Mouse (Mus musculus): ENCODE data around the gene Cox6b1. TPM values are rescaled to one million over a fixed set of nuclear protein-coding genes. Genes with fewer than 3 reads are reported as not detected.

Gene Cox6b1
- total RNA-seq (2014; rRNA removed; ENCODE audit: low replicate concordance): 1,408 and 1,527 TPM in 2 replicates
- 4,395 and 4,405 TPM in 2 replicates for polyA plus RNA-seq (2015; fragmentation: Nextera tagmentation; extraction: Ambion mirVana)

GRCm38 (mm10) chr7:30625530-30626384, at the start of gene Cox6b1:
Cox6b1 (minus strand) TSS chr7:30626151.
- H3K9me3 ChIP-seq (replicated peaks; ENCODE audit: control insufficient read depth, low read length): no peaks in the 10 kb centered on the region
- 1% methylated on average over 44 of the region's 44 CpGs for WGBS
- peak within 1 kb of the TSS; percentile 92 for H3K9ac ChIP-seq (replicated peaks; ENCODE audit: low read depth, low read length)
- H3K4me1 ChIP-seq (ENCODE audit: control insufficient read depth, insufficient read depth): peaks cover 10% of the 10 kb centered on the region; the same call in 1 of the 2 replicates
- no peaks in the 10 kb centered on the region for H3K27me3 ChIP-seq (ENCODE audit: control insufficient read depth, insufficient read depth, low read length)
- ATAC-seq (ENCODE audit: insufficient read depth, low read depth) (peak; percentile 94), DNase-seq (ENCODE audit: low spot score) (peak; percentile 94)
- peaks cover 35% of the 10 kb centered on the region for H3K36me3 ChIP-seq (replicated peaks; ENCODE audit: control insufficient read depth, insufficient read depth, low read length)
- H3K27ac ChIP-seq (ENCODE audit: low read depth): peak within 1 kb of the TSS; percentile 87
- peak within 1 kb of the TSS; percentile 90 for H3K4me2 ChIP-seq (ENCODE audit: low read depth, low read length)
- H3K4me3 ChIP-seq (ENCODE audit: low read depth, low read length): peak within 1 kb of the TSS; percentile 83
- TF ChIP-seq EP300 (IDR thresholded peaks at IDR 0.05; ENCODE audit: low read depth) (no peak), CTCF (IDR thresholded peaks at IDR 0.05; ENCODE audit: low read depth) (no peak)

- H3K9me3 ChIP-seq (replicated peaks; ENCODE audit: control insufficient read depth, low read length): no peaks in the 10 kb centered on the region
- no peak within 1 kb of the TSS for H3K4me2 ChIP-seq (ENCODE audit: low read depth, low read length)
- no peak for DNase-seq (ENCODE audit: low spot score)
- H3K9ac ChIP-seq (replicated peaks; ENCODE audit: low read depth, low read length): no peak within 1 kb of the TSS
- H3K36me3 ChIP-seq (replicated peaks; ENCODE audit: control insufficient read depth, insufficient read depth, low read length): no peaks in the 10 kb centered on the region
- WGBS: 64% methylated on average over 9 of the region's 9 CpGs
- no peak for TF ChIP-seq EP300 (IDR thresholded peaks at IDR 0.05; ENCODE audit: low read depth)
- TF ChIP-seq CTCF (IDR thresholded peaks at IDR 0.05; ENCODE audit: low read depth): no peak
- no peak within 1 kb of the TSS for H3K27ac ChIP-seq (ENCODE audit: low read depth)
- ATAC-seq (ENCODE audit: insufficient read depth, low read depth): no peak
- no peak within 1 kb of the TSS for H3K4me3 ChIP-seq (ENCODE audit: low read depth, low read length)
- H3K27me3 ChIP-seq (ENCODE audit: control insufficient read depth, insufficient read depth, low read length): no peaks in the 10 kb centered on the region
- H3K4me1 ChIP-seq (ENCODE audit: control insufficient read depth, insufficient read depth): no peaks in the 10 kb centered on the region
Measured at GRCm38 (mm10) chr7:30671480-30671879, 45.5 kb upstream of the Cox6b1 start, which contains the start of gene Pmis2. Pmis2 (minus strand) TSS chr7:30671605.

GRCm38 (mm10) chr7:30669229-30669628, 43.3 kb upstream of the Cox6b1 start:
- no peak for TF ChIP-seq EP300 (IDR thresholded peaks at IDR 0.05; ENCODE audit: low read depth)
- no peak; the same call in 1 of the 2 replicates for TF ChIP-seq CTCF (IDR thresholded peaks at IDR 0.05; ENCODE audit: low read depth)
- Histone ChIP-seq H3K36me3 (replicated peaks; ENCODE audit: control insufficient read depth, insufficient read depth, low read length) (no peaks in the 10 kb centered on the region), H3K9ac (replicated peaks; ENCODE audit: low read depth, low read length) (no peak overlapping the region), H3K4me1 (ENCODE audit: control insufficient read depth, insufficient read depth) (peaks cover 9% of the 10 kb centered on the region), H3K4me2 (ENCODE audit: low read depth, low read length) (no peak overlapping the region), H3K27me3 (ENCODE audit: control insufficient read depth, insufficient read depth, low read length) (no peaks in the 10 kb centered on the region), H3K9me3 (replicated peaks; ENCODE audit: control insufficient read depth, low read length) (no peaks in the 10 kb centered on the region), H3K27ac (ENCODE audit: low read depth) (no peak overlapping the region), H3K4me3 (ENCODE audit: low read depth, low read length) (no peak overlapping the region)
- 37% methylated on average over 3 of the region's 3 CpGs for WGBS
- DNase-seq (ENCODE audit: low spot score) (no peak), ATAC-seq (ENCODE audit: insufficient read depth, low read depth) (no peak)

- peak overlapping the region; percentile 86 for H3K4me2 ChIP-seq (ENCODE audit: low read depth, low read length)
- no peak for TF ChIP-seq EP300 (IDR thresholded peaks at IDR 0.05; ENCODE audit: low read depth)
- no peak for TF ChIP-seq CTCF (IDR thresholded peaks at IDR 0.05; ENCODE audit: low read depth)
- H3K4me1 ChIP-seq (ENCODE audit: control insufficient read depth, insufficient read depth): peaks cover 9% of the 10 kb centered on the region
- no peaks in the 10 kb centered on the region for H3K27me3 ChIP-seq (ENCODE audit: control insufficient read depth, insufficient read depth, low read length)
- DNase-seq (ENCODE audit: low spot score) (peak; percentile 27), ATAC-seq (ENCODE audit: insufficient read depth, low read depth) (no peak; the same call in 1 of the 2 replicates)
- WGBS: under 1% methylated on average over 11 of the region's 11 CpGs
- no peaks in the 10 kb centered on the region for H3K9me3 ChIP-seq (replicated peaks; ENCODE audit: control insufficient read depth, low read length)
- 0 out of 2 replicates have a peak overlapping the region, but pooled peaks have one; percentile 31 for H3K27ac ChIP-seq (ENCODE audit: low read depth)
- H3K4me3 ChIP-seq (ENCODE audit: low read depth, low read length): peak overlapping the region; percentile 70
- H3K9ac ChIP-seq (replicated peaks; ENCODE audit: low read depth, low read length): peak overlapping the region; percentile 64
- H3K36me3 ChIP-seq (replicated peaks; ENCODE audit: control insufficient read depth, insufficient read depth, low read length): peaks cover 15% of the 10 kb centered on the region
Measured at GRCm38 (mm10) chr7:30665321-30665720, 39.4 kb upstream of the Cox6b1 start.

GRCm38 (mm10) chr7:30664529-30665200, 38.7 kb upstream of the Cox6b1 start, which contains the start of gene Haus5:
Haus5 (minus strand) TSS chr7:30664994.
- peak; percentile 87 for DNase-seq (ENCODE audit: low spot score)
- ATAC-seq (ENCODE audit: insufficient read depth, low read depth): peak; percentile 97
- peak within 1 kb of the TSS; percentile 86 for H3K4me2 ChIP-seq (ENCODE audit: low read depth, low read length)
- no peaks in the 10 kb centered on the region for H3K27me3 ChIP-seq (ENCODE audit: control insufficient read depth, insufficient read depth, low read length)
- no peaks in the 10 kb centered on the region for H3K9me3 ChIP-seq (replicated peaks; ENCODE audit: control insufficient read depth, low read length)
- under 1% methylated on average over 34 of the region's 34 CpGs for WGBS
- 0 out of 2 replicates have a peak within 1 kb of the TSS, but pooled peaks have one; percentile 31 for H3K27ac ChIP-seq (ENCODE audit: low read depth)
- H3K36me3 ChIP-seq (replicated peaks; ENCODE audit: control insufficient read depth, insufficient read depth, low read length): peaks cover 21% of the 10 kb centered on the region
- H3K9ac ChIP-seq (replicated peaks; ENCODE audit: low read depth, low read length): peak within 1 kb of the TSS; percentile 64
- H3K4me1 ChIP-seq (ENCODE audit: control insufficient read depth, insufficient read depth): peaks cover 9% of the 10 kb centered on the region
- TF ChIP-seq EP300 (IDR thresholded peaks at IDR 0.05; ENCODE audit: low read depth) (no peak), CTCF (IDR thresholded peaks at IDR 0.05; ENCODE audit: low read depth) (no peak)
- H3K4me3 ChIP-seq (ENCODE audit: low read depth, low read length): peak within 1 kb of the TSS; percentile 70

Measured in heart, postnatal 0 days (tissue).